Mouse (Mus musculus) telencephalon, adult 2 months (tissue): ENCODE measurements around the gene Clcn1.
A peak's percentile ranks its signal among the peaks of the same experiment; 100 is the strongest.

Experiments used
- DNase-seq: peaks from one replicate; pipeline ENCODE4 v3.0.0-alpha.2; 2011; ENCODE audit warnings: low read depth, low spot score

The Clcn1 gene

GRCm38 (mm10) chr6:42299362-42299761 lies 12.9 kb downstream of the Clcn1 start:
- DNase-seq: no peak

GRCm38 (mm10) chr6:42309816-42310378 lies 23.4 kb downstream of the Clcn1 start:
- no peak for DNase-seq

GRCm38 (mm10) chr6:42310427-42311053 lies 24.1 kb downstream of the Clcn1 start:
- DNase-seq: no peak

- no peak for DNase-seq
These were observed 31.8 kb downstream of the Clcn1 start for GRCm38 (mm10) chr6:42318293-42318692.

- DNase-seq: no peak
These were observed 37.0 kb downstream of the Clcn1 start for GRCm38 (mm10) chr6:42323371-42324066.

GRCm38 (mm10) chr6:42324067-42324481 lies 37.6 kb downstream of the Clcn1 start:
- DNase-seq: no peak

- DNase-seq: no peak
These were observed 38.2 kb downstream of the Clcn1 start, which contains the start of gene Fam131b for GRCm38 (mm10) chr6:42324482-42325267. Gene Fam131b (minus strand): TSS chr6:42324643.

- DNase-seq: no peak
These were observed 38.8 kb downstream of the Clcn1 start for GRCm38 (mm10) chr6:42325268-42325609.

GRCm38 (mm10) chr6:42326509-42326908 lies 40.0 kb downstream of the Clcn1 start:
- DNase-seq: no peak

- no peak for DNase-seq
These were observed 42.3 kb downstream of the Clcn1 start for GRCm38 (mm10) chr6:42328757-42329156.

- no peak for DNase-seq
These were observed 43.7 kb downstream of the Clcn1 start for GRCm38 (mm10) chr6:42330216-42330615.

GRCm38 (mm10) chr6:42330946-42331345 lies 44.5 kb downstream of the Clcn1 start:
- DNase-seq: no peak

GRCm38 (mm10) chr6:42339189-42339588 lies 52.7 kb downstream of the Clcn1 start:
- no peak for DNase-seq

GRCm38 (mm10) chr6:42339981-42340380 lies 53.5 kb downstream of the Clcn1 start:
- DNase-seq: no peak

GRCm38 (mm10) chr6:42342171-42342570 lies 55.7 kb downstream of the Clcn1 start:
- DNase-seq: no peak

- DNase-seq: no peak
These were observed 57.1 kb downstream of the Clcn1 start for GRCm38 (mm10) chr6:42343361-42344120.

- DNase-seq: no peak
These were observed 57.8 kb downstream of the Clcn1 start for GRCm38 (mm10) chr6:42344255-42344654.

GRCm38 (mm10) chr6:42348281-42349005 lies 62.0 kb downstream of the Clcn1 start:
- DNase-seq: no peak

GRCm38 (mm10) chr6:42349006-42349425 lies 62.5 kb downstream of the Clcn1 start:
- no peak for DNase-seq

- peak; percentile 58 for DNase-seq
These were observed 63.0 kb downstream of the Clcn1 start, which contains the start of gene Zyx for GRCm38 (mm10) chr6:42349426-42350020. Gene Zyx (plus strand): TSS chr6:42349630.
